Mouse (Mus musculus) CD4-positive, CD25-positive, alpha-beta regulatory T cell, adult 4 months (primary cell): ENCODE measurements around the gene Rtn4. TPM values are rescaled to one million over a fixed set of nuclear protein-coding genes. Genes with fewer than 3 reads are reported as not detected.

Source experiments
- ATAC-seq: one replicate; pipeline ENCODE4 v1.8.0; 2017
- polyA plus RNA-seq, 2 experiments: library from polyadenylated mRNA; unstranded; fragments of 100-300 nt; shearing (Covaris generic); gene quantifications; one replicate each; pipeline ENCODE4 v1.2.1; 2017

The Rtn4 gene
- polyA plus RNA-seq, 2 experiments from 2014 or later = 26.0 to 29.7 TPM

GRCm38 (mm10) chr11:29766313-29766982 lies 73.7 kb downstream of the Rtn4 start:
- no peak for ATAC-seq

GRCm38 (mm10) chr11:29768523-29768922 lies 75.8 kb downstream of the Rtn4 start:
- ATAC-seq = no peak

DNA sequence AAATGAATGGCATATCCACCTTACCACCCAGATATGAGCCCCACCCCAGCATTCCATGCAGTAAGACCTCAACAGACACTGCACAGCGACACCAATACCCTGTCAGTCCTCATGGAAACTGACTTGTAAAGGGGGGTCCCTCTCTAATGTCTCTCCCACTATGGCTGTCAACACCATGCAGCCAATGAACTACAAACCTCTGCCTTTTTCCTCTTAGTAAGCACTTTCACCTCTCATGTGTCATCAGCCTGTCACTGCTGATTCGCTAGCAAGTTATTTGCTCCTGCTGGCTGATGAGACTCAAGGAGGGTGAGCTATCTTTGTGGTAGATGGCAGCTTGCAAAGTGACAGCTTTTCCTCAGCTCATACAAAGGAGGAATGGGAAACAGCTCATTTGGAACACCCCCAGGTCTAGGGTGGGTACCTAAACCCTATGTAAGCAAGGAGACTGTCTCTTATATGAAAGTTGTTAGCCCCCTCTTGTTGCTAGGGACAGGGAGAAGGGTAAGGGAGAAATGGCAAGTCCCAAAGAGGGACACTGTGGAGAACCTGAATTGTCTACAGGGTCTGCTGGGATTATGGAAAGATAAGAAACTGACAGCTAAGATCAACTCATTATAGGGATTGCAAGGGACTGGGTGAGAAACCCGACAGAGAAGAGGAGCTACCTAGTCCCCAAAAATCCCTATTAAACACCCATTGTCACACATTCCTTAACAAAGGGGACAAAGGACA lies 78.1 kb downstream of the Rtn4 start:
- ATAC-seq = no peak

DNA sequence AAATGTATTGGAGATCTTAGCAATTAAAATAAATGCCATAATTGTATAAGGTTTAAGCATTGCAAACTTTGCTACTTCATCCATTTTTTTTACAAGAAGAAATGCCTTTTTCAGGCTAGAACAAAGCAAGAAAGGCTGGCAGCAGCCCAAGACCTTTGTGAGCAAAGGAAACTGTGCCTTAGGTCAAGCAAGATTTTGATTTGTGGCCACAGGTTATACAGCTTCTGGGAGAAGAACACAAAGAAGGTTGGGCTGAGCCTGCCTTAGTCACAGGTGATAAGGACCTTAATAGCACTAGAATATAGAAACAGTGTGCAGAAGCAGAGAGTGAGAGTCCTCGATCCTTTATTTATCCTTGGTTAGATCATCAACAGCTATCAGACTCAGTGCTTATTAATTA lies 79.5 kb downstream of the Rtn4 start:
- no peak for ATAC-seq

- no peak for ATAC-seq
Measured at GRCm38 (mm10) chr11:29774296-29774695, 81.5 kb downstream of the Rtn4 start.

GRCm38 (mm10) chr11:29774760-29775159 lies 82.0 kb downstream of the Rtn4 start:
- no peak for ATAC-seq

- ATAC-seq = no peak
Measured at GRCm38 (mm10) chr11:29777964-29778363, 85.2 kb downstream of the Rtn4 start.

DNA sequence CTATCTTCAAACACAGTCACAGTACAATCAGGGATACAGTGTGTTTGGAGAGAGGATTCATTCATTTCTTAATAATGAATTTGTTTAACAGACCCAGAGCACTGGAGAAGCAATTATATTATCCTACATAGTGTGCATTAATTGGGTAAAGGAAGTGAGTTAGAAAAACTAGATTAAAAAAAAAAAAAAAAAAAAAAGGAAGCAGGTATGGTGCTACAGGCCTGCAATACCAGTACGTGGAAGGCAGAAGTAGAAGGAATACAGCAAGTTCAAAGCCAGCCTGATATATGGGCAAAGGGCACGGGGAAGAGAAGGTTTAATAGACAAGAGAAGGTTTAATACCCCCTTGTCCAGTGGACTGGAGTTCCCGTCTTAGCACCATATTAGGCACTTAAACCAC lies 86.2 kb downstream of the Rtn4 start:
- ATAC-seq = no peak

GRCm38 (mm10) chr11:29779409-29780026 lies 86.8 kb downstream of the Rtn4 start:
- no peak for ATAC-seq

GRCm38 (mm10) chr11:29786583-29787219 lies 94.0 kb downstream of the Rtn4 start:
- no peak for ATAC-seq

- ATAC-seq = no peak
Measured at GRCm38 (mm10) chr11:29787473-29787872, 94.7 kb downstream of the Rtn4 start.

GRCm38 (mm10) chr11:29788499-29788898 lies 95.8 kb downstream of the Rtn4 start:
- no peak for ATAC-seq

DNA sequence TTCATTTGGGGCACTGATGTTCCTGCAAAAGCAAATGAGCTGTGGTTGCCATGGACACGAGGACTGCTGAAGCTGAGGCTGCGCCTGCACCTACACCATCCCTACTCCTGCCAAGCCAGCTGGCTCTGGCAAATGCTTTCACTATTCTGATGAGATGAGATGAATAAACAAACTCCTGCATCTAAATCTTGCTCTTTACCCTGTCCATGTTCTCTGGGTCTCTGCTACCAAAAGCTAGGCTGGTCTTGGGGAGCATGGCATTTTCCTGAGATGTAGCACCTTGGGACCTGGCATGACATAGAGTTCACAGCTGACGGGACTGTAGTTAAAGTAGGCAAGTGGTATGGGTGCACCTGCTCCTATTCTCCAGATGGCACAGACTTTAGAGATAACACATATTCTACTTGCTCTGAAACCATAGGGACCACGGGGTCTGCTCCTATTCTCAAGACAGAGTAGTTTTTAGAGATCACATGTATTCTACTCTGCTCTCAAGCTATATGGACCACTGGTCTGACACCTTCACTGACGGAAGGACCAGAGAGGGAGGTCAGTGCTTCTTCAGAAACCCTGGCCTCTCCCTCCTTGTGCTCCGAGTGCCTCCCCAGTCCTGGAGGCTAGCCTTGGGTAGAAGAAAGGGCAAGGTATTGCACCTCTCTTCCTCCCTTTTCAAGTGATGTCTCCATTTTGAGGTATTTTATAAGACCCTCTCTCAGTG lies 96.3 kb downstream of the Rtn4 start:
- ATAC-seq = no peak

DNA sequence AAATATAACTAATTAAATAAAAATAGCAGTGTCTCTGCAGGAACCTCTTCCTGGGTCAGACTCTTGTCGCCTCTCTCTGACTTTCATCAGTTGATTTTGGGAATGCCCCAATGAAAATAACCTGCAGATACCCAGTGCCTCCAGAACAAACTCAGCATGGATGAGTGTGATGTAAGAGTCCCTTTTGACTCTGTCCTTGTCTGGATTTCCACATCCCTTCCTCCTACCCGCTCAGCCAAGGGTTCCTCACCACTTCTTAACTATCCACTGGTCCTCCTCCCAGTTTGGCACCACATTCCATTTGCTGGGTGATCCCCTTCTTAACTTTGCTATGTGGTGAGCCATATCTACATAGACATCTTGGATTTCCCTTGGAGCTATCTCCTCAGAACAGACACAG lies 98.0 kb downstream of the Rtn4 start:
- ATAC-seq = no peak

Other genes with a start within 250 kb of the Rtn4 start
- gene Prorsd1, start 177.9 kb upstream of the Rtn4 start, polyA plus RNA-seq = 10 to 100 TPM; 29.4 to 45.3 TPM
- 10 to 100 TPM; 50.8 to 59.8 TPM for gene Mtif2, start 166.5 kb upstream of the Rtn4 start, polyA plus RNA-seq
- 1 to 10 TPM; 2.0 to 4.6 TPM for gene Clhc1, start 145.0 kb upstream of the Rtn4 start, polyA plus RNA-seq
- 1,000 to 10,000 TPM; 1,358 to 1,362 TPM for gene Rps27a, start 144.8 kb upstream of the Rtn4 start, polyA plus RNA-seq
- gene 4931440F15Rik, start 132.7 kb downstream of the Rtn4 start, polyA plus RNA-seq = under 1 TPM in 1 of 2 experiments, not detected in 1; 0.11 TPM